ENCODE assay signal across 11 mouse cellular contexts in genomic region chr9:23394652-23395317, GRCm38 (mm10).
DNase-seq lines count a peak whose midpoint lies in the region; ATAC-seq and TF ChIP-seq lines count a peak whose summit lies in the region.
"Had no signal": no experiment of that assay in that cellular context is flagged by ENCODE, and none has a peak within 500 bp of the region (broad histone marks: within the 10 kb centered on the region; RNA-seq: fewer than 3 reads in every experiment).

No protein-coding gene starts in this region.

- 78% methylated on average over 6 of the region's 6 CpGs for WGBS in forebrain, postnatal 0 days
- 78% methylated on average over 6 of the region's 6 CpGs for WGBS in forebrain, embryonic 11.5 days
- WGBS in limb, embryonic 11.5 days = 58% methylated on average over 6 of the region's 6 CpGs
- WGBS in limb, embryonic 10.5 days = 64% methylated on average over 6 of the region's 6 CpGs
- WGBS in lung, postnatal 0 days = 38% methylated on average over 6 of the region's 6 CpGs

- H3K27ac ChIP-seq in forebrain, postnatal 0 days (ENCODE audit: low read depth, low read length) = no peak overlapping the region
- H3K27ac ChIP-seq in forebrain, embryonic 11.5 days (ENCODE audit: low read depth, low read length) = no peak overlapping the region
- no peak overlapping the region for H3K27ac ChIP-seq in limb, embryonic 11.5 days (replicated peaks; ENCODE audit: low read depth, low read length)
- no peak overlapping the region for H3K27ac ChIP-seq in limb, embryonic 10.5 days
- no peak overlapping the region for H3K27ac ChIP-seq in lung, postnatal 0 days (ENCODE audit: low read length)
- H3K27ac ChIP-seq: embryonic facial prominence, embryonic 13.5 days; limb, embryonic 13.5 days; midbrain, embryonic 15.5 days had no signal

- no peaks in the 10 kb centered on the region for H3K4me1 ChIP-seq in forebrain, postnatal 0 days (ENCODE audit: insufficient read depth)
- H3K4me1 ChIP-seq in forebrain, embryonic 11.5 days (replicated peaks; ENCODE audit: control insufficient read depth, insufficient read depth, low read length) = no peaks in the 10 kb centered on the region
- no peaks in the 10 kb centered on the region for H3K4me1 ChIP-seq in limb, embryonic 11.5 days (ENCODE audit: control insufficient read depth, insufficient read depth, low read length)
- H3K4me1 ChIP-seq in limb, embryonic 10.5 days = peaks cover 4% of the 10 kb centered on the region; the same call in 1 of the 2 replicates
- peaks cover 3% of the 10 kb centered on the region; the same call in 1 of the 2 replicates for H3K4me1 ChIP-seq in lung, postnatal 0 days (ENCODE audit: insufficient read depth, low read depth, low read length)
- H3K4me1 ChIP-seq: midbrain, embryonic 15.5 days had no signal

- no peak overlapping the region for H3K4me3 ChIP-seq in forebrain, postnatal 0 days (ENCODE audit: low read depth, low read length)
- H3K4me3 ChIP-seq in forebrain, embryonic 11.5 days (ENCODE audit: low read depth, low read length) = no peak overlapping the region
- no peak overlapping the region for H3K4me3 ChIP-seq in limb, embryonic 11.5 days (ENCODE audit: low read depth, low read length)
- no peak overlapping the region for H3K4me3 ChIP-seq in limb, embryonic 10.5 days
- H3K4me3 ChIP-seq in lung, postnatal 0 days (ENCODE audit: low read depth, low read length) = no peak overlapping the region
- H3K4me3 ChIP-seq: embryonic facial prominence, embryonic 13.5 days; limb, embryonic 13.5 days; midbrain, embryonic 15.5 days had no signal

- TF ChIP-seq CTCF in forebrain, postnatal 0 days (IDR thresholded peaks at IDR 0.05; ENCODE audit: low read depth) = peak; percentile 30
- TF ChIP-seq CTCF in lung, postnatal 0 days (IDR thresholded peaks at IDR 0.05) = peak; percentile 62

- no peaks in the 10 kb centered on the region for H3K27me3 ChIP-seq in forebrain, postnatal 0 days (ENCODE audit: insufficient read depth, low read length)
- H3K27me3 ChIP-seq in forebrain, embryonic 11.5 days (ENCODE audit: control insufficient read depth, insufficient read depth, low read length) = no peaks in the 10 kb centered on the region
- no peaks in the 10 kb centered on the region for H3K27me3 ChIP-seq in limb, embryonic 11.5 days (ENCODE audit: control insufficient read depth, insufficient read depth, low read length)
- no peaks in the 10 kb centered on the region for H3K27me3 ChIP-seq in limb, embryonic 10.5 days (ENCODE audit: low read depth, poor library complexity, severe bottlenecking)
- no peaks in the 10 kb centered on the region for H3K27me3 ChIP-seq in lung, postnatal 0 days (replicated peaks; ENCODE audit: insufficient read depth, low read length)
- H3K27me3 ChIP-seq: embryonic facial prominence, embryonic 13.5 days; limb, embryonic 13.5 days; midbrain, embryonic 15.5 days had no signal

- H3K9ac ChIP-seq in forebrain, postnatal 0 days = no peak overlapping the region
- no peak overlapping the region for H3K9ac ChIP-seq in forebrain, embryonic 11.5 days (ENCODE audit: low read length)
- no peak overlapping the region for H3K9ac ChIP-seq in limb, embryonic 11.5 days (ENCODE audit: low read length)
- no peak overlapping the region for H3K9ac ChIP-seq in lung, postnatal 0 days (replicated peaks; ENCODE audit: low read depth)
- H3K9ac ChIP-seq: embryonic facial prominence, embryonic 13.5 days; limb, embryonic 13.5 days; midbrain, embryonic 15.5 days had no signal

- ATAC-seq in forebrain, postnatal 0 days = no peak
- no peak for ATAC-seq in forebrain, embryonic 11.5 days (replicated peaks; ENCODE audit: low FRiP score)
- ATAC-seq in limb, embryonic 11.5 days (ENCODE audit: insufficient number of reproducible peaks, low FRiP score, low TSS enrichment, low read depth) = no peak
- ATAC-seq in lung, postnatal 0 days = peak; percentile 85
- ATAC-seq: midbrain, embryonic 15.5 days had no signal

- H3K36me3 ChIP-seq in forebrain, postnatal 0 days (ENCODE audit: insufficient read depth) = no peaks in the 10 kb centered on the region
- no peaks in the 10 kb centered on the region for H3K36me3 ChIP-seq in forebrain, embryonic 11.5 days (ENCODE audit: control insufficient read depth, insufficient read depth, low read length)
- no peaks in the 10 kb centered on the region for H3K36me3 ChIP-seq in limb, embryonic 11.5 days (ENCODE audit: control insufficient read depth, insufficient read depth, low read length)
- no peaks in the 10 kb centered on the region for H3K36me3 ChIP-seq in limb, embryonic 10.5 days
- H3K36me3 ChIP-seq in lung, postnatal 0 days (ENCODE audit: insufficient read depth, low read length) = no peaks in the 10 kb centered on the region
- H3K36me3 ChIP-seq: embryonic facial prominence, embryonic 13.5 days; limb, embryonic 13.5 days; midbrain, embryonic 15.5 days had no signal

- no peak for DNase-seq in forebrain, postnatal 0 days
- DNase-seq in forebrain, embryonic 11.5 days (ENCODE audit: low spot score) = no peak
- peak; percentile 24 for DNase-seq in limb, embryonic 11.5 days (ENCODE audit: low spot score)
- DNase-seq in limb, embryonic 10.5 days (ENCODE audit: low spot score) = no peak
- peak; percentile 54 for DNase-seq in brain, adult 2 months (ENCODE audit: low read depth, low spot score)
- DNase-seq in lung, postnatal 0 days (ENCODE audit: low spot score) = peak; percentile 89
- no peak for DNase-seq in cerebellum, adult 9-10 months
- no peak for DNase-seq in retina, embryonic 14.5 days (ENCODE audit: low spot score)

- no peak overlapping the region for H3K4me2 ChIP-seq in forebrain, postnatal 0 days (ENCODE audit: low read depth)
- no peak overlapping the region for H3K4me2 ChIP-seq in forebrain, embryonic 11.5 days (ENCODE audit: low read depth, low read length, severe bottlenecking)
- H3K4me2 ChIP-seq in limb, embryonic 11.5 days (ENCODE audit: low read depth, severe bottlenecking) = no peak overlapping the region
- H3K4me2 ChIP-seq in lung, postnatal 0 days (replicated peaks; ENCODE audit: low read depth, low read length) = no peak overlapping the region
- H3K4me2 ChIP-seq: embryonic facial prominence, embryonic 13.5 days; limb, embryonic 13.5 days; midbrain, embryonic 15.5 days had no signal

- TF ChIP-seq EP300 in lung, postnatal 0 days (IDR thresholded peaks at IDR 0.05) = peak; percentile 87

- H3K9me3 ChIP-seq in forebrain, postnatal 0 days (ENCODE audit: low read length) = no peaks in the 10 kb centered on the region
- no peaks in the 10 kb centered on the region for H3K9me3 ChIP-seq in forebrain, embryonic 11.5 days (ENCODE audit: control insufficient read depth, low read length)
- H3K9me3 ChIP-seq in limb, embryonic 11.5 days (ENCODE audit: control insufficient read depth, low read length) = no peaks in the 10 kb centered on the region
- H3K9me3 ChIP-seq in limb, embryonic 10.5 days (replicated peaks) = no peaks in the 10 kb centered on the region
- H3K9me3 ChIP-seq in lung, postnatal 0 days (ENCODE audit: low read length) = no peaks in the 10 kb centered on the region
- H3K9me3 ChIP-seq: embryonic facial prominence, embryonic 13.5 days; limb, embryonic 13.5 days; midbrain, embryonic 15.5 days had no signal

Comparison
In these comparisons a context has a peak if more than half of its experiments do, and no peak if none do; other contexts are left out.
1. DNase-seq: peak in limb, embryonic 11.5 days (single experiment), brain, adult 2 months (single experiment) and lung, postnatal 0 days (single experiment); none in forebrain, postnatal 0 days (single experiment), forebrain, embryonic 11.5 days (single experiment), limb, embryonic 10.5 days (single experiment), cerebellum, adult 9-10 months (single experiment) and retina, embryonic 14.5 days (single experiment).